Mouse (Mus musculus) midbrain, embryonic 10.5 days (tissue): Measurements from ENCODE around the gene Opcml. TPM values are rescaled to one million over a fixed set of nuclear protein-coding genes. Genes with fewer than 3 reads are reported as not detected.
A peak's percentile ranks its signal among the peaks of the same experiment; 100 is the strongest.

Experiments used
- DNase-seq: peaks from one replicate; pipeline ENCODE4 v3.0.0-alpha.2; 2017; ENCODE audit warnings: low spot score
- H3K27ac ChIP-seq: fragments of 300-500 bp; sonication (generic); replicated peaks from 2 replicates; pipeline ENCODE4 v1.5.1; 2016; ENCODE audit warnings: mild to moderate bottlenecking
- H3K27me3 ChIP-seq: fragments of 300-500 bp; sonication (generic); 2 replicates; pipeline ENCODE4 v1.6.1; 2016; ENCODE audit warnings: low read depth, mild to moderate bottlenecking; ENCODE audit not compliant: poor library complexity, severe bottlenecking
- H3K36me3 ChIP-seq: fragments of 300-500 bp; sonication (generic); 2 replicates; pipeline ENCODE4 v1.6.1; 2016; ENCODE audit warnings: mild to moderate bottlenecking, moderate library complexity
- H3K4me1 ChIP-seq: fragments of 300-500 bp; sonication (generic); 2 replicates; pipeline ENCODE4 v1.6.1; 2016
- H3K4me3 ChIP-seq: fragments of 300-500 bp; sonication (generic); 2 replicates; pipeline ENCODE4 v1.5.1; 2016; ENCODE audit warnings: mild to moderate bottlenecking, moderate library complexity
- H3K9me3 ChIP-seq: fragments of 300-500 bp; sonication (generic); replicated peaks from 2 replicates; pipeline ENCODE4 v1.6.1; 2016; ENCODE audit warnings: mild to moderate bottlenecking
- WGBS: fragments of 180-500 bp; shearing (Covaris S2); methylation state at CpG from one replicate; pipeline ENCODE4 v1.1.7; 2016; 5-methylcytosine and 5-hydroxymethylcytosine counted together
- polyA plus RNA-seq: library from polyadenylated mRNA; unstranded; fragments of >200 nt; fragmentation: Nextera tagmentation; extraction: Ambion mirVana; gene quantifications from 2 replicates; pipeline ENCODE4 v1.2.1, GENCODE M21; 2016

The Opcml gene
- polyA plus RNA-seq, 1 experiment from 2014 or later = 2.0 TPM

- Histone ChIP-seq H3K27me3 (peaks cover 45% of the 10 kb centered on the region), H3K4me1 (peaks cover 18% of the 10 kb centered on the region), H3K36me3 (no peaks in the 10 kb centered on the region), H3K27ac (no peak overlapping the region), H3K9me3 (no peaks in the 10 kb centered on the region), H3K4me3 (no peak overlapping the region)
- 0% methylated on average over 1 of the region's 1 CpGs for WGBS
- peak; percentile 25 for DNase-seq
These were observed 615.2 kb downstream of the Opcml start for GRCm38 (mm10) chr9:28405816-28406215.

- 86% methylated on average over 5 of the region's 5 CpGs for WGBS
- Histone ChIP-seq H3K4me1 (no peaks in the 10 kb centered on the region), H3K9me3 (no peaks in the 10 kb centered on the region), H3K4me3 (no peak overlapping the region), H3K27me3 (peaks cover 9% of the 10 kb centered on the region; the same call in 1 of the 2 replicates), H3K27ac (no peak overlapping the region), H3K36me3 (no peaks in the 10 kb centered on the region)
- no peak for DNase-seq
These were observed 630.2 kb downstream of the Opcml start for GRCm38 (mm10) chr9:28420808-28421207.

DNA sequence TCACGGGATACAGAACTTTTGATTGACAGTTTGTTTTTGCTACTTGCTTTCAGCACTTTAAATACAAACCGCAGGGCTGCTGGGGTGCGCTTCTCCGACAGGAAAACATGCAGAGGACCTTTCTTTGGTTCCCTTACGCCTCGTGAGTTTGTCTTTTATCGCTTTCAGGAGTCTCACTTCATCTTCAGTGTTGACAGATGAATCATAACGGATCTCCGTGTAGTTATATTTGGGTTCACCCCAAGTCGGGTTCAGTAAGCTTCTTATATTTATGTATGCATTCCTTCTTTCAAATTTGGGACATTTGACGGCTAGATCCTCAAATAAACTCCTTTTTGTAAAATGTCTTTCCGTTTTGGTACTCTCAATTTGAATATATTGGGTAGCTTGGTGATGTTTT, 632.8 kb downstream of the Opcml start:
- 67% methylated on average over 12 of the region's 12 CpGs for WGBS
- DNase-seq = no peak
- no peak overlapping the region for H3K27ac ChIP-seq
- no peaks in the 10 kb centered on the region for H3K4me1 ChIP-seq
- no peaks in the 10 kb centered on the region for H3K9me3 ChIP-seq
- H3K4me3 ChIP-seq = no peak overlapping the region
- no peaks in the 10 kb centered on the region for H3K36me3 ChIP-seq
- peaks cover 32% of the 10 kb centered on the region for H3K27me3 ChIP-seq

DNA sequence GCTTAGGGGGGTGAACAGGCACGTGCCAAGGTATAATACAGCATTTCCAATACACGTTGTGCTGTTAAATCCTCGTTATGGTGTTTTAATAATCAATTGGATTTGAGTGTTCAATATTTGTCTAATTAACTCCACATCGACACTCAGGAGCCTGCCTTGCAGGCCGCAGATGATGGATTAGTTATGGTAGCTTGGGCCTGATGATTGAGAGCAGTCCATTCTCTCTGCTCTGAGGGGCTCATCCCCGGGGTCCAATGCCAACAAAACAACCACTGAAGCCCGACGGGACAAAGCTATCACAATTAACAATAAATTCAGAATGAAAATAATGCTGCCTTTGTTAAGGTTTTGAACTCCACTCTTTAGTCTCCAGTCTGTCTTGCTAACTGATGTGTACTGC, 641.6 kb downstream of the Opcml start:
- H3K9me3 ChIP-seq = no peaks in the 10 kb centered on the region
- no peaks in the 10 kb centered on the region for H3K36me3 ChIP-seq
- 17% methylated on average over 8 of the region's 8 CpGs for WGBS
- H3K27ac ChIP-seq = no peak overlapping the region
- H3K4me3 ChIP-seq = no peak overlapping the region
- H3K27me3 ChIP-seq = peaks cover 84% of the 10 kb centered on the region
- H3K4me1 ChIP-seq = peaks cover 14% of the 10 kb centered on the region
- peak; percentile 19 for DNase-seq

DNA sequence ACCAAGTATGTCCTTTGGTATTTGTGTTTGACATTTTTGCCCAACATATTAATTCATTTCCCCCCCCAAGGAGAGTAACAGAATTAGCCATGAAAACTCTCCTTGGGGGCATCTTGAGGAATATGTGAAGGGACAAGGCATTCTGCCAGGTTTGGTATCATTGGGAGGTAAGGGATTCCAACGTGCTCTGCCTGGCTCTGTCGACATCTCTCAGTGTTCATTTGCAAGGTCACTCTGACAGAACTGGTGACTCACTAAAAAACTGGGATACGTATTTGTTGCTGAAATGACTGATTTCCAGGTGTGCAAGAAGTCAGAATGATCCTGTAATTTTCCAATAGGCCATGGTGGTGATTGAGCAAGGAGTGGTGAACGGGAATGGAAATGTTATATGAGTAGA, 648.2 kb downstream of the Opcml start:
- WGBS = 92% methylated on average over 4 of the region's 4 CpGs
- Histone ChIP-seq H3K4me3 (no peak overlapping the region), H3K4me1 (no peaks in the 10 kb centered on the region), H3K36me3 (no peaks in the 10 kb centered on the region), H3K9me3 (no peaks in the 10 kb centered on the region), H3K27ac (no peak overlapping the region), H3K27me3 (peaks cover 75% of the 10 kb centered on the region)
- DNase-seq = no peak

GRCm38 (mm10) chr9:28439433-28440191, 649.0 kb downstream of the Opcml start:
- H3K9me3 ChIP-seq = no peaks in the 10 kb centered on the region
- no peak overlapping the region for H3K4me3 ChIP-seq
- no peak for DNase-seq
- no peak overlapping the region for H3K27ac ChIP-seq
- no peaks in the 10 kb centered on the region for H3K4me1 ChIP-seq
- peaks cover 73% of the 10 kb centered on the region for H3K27me3 ChIP-seq
- no peaks in the 10 kb centered on the region for H3K36me3 ChIP-seq
- 66% methylated on average over 5 of the region's 5 CpGs for WGBS

GRCm38 (mm10) chr9:28440192-28440795, 649.7 kb downstream of the Opcml start:
- Histone ChIP-seq H3K4me3 (no peak overlapping the region), H3K4me1 (no peaks in the 10 kb centered on the region), H3K27ac (no peak overlapping the region), H3K9me3 (no peaks in the 10 kb centered on the region), H3K36me3 (no peaks in the 10 kb centered on the region), H3K27me3 (peaks cover 66% of the 10 kb centered on the region)
- WGBS = 90% methylated on average over 3 of the region's 3 CpGs
- DNase-seq = no peak

DNA sequence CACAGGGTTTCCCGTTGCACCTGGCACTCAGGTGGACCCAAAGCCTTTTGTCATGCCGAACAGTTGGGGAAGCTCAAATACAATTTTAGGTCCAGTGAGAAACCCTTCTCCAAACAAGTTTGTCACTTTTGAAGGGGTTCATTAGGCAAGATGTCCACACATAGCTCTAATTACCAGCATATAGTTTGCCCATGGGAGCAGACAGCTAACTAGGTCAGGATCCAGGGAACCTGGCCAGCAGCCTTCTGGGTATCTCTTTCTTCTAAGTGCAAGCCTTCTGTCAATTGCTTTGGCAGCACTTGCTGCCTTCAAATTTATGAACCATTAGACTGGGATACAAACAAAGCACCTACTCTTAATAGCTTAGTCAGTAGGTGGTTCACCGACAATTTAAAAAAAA, 653.9 kb downstream of the Opcml start:
- H3K27ac ChIP-seq = no peak overlapping the region
- H3K4me1 ChIP-seq = no peaks in the 10 kb centered on the region
- peaks cover 41% of the 10 kb centered on the region for H3K27me3 ChIP-seq
- 93% methylated on average over 3 of the region's 3 CpGs for WGBS
- H3K4me3 ChIP-seq = no peak overlapping the region
- H3K36me3 ChIP-seq = no peaks in the 10 kb centered on the region
- DNase-seq = no peak
- H3K9me3 ChIP-seq = no peaks in the 10 kb centered on the region

DNA sequence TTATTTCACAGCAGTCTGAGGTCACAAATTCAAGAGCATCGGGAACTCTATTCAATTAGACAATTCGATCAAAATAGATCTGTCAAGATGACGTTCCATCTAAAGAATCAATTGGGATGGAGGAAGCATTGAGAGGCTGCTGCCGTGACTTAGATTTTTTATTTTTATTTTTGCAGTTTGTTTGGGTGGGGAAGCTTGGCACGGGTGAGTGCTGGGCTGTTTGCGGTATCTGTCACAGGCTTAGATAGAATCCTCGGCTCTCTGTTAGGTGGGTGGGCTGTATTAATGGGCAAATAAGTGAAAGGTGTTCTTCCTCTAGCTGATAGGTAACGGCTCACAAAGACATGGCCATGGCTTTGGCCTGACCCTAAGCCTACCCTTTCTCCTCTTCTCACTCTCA, 654.4 kb downstream of the Opcml start:
- WGBS = 87% methylated on average over 8 of the region's 8 CpGs
- H3K27ac ChIP-seq = no peak overlapping the region
- no peak overlapping the region for H3K4me3 ChIP-seq
- peaks cover 36% of the 10 kb centered on the region for H3K27me3 ChIP-seq
- H3K9me3 ChIP-seq = no peaks in the 10 kb centered on the region
- H3K36me3 ChIP-seq = no peaks in the 10 kb centered on the region
- H3K4me1 ChIP-seq = no peaks in the 10 kb centered on the region
- DNase-seq = no peak

DNA sequence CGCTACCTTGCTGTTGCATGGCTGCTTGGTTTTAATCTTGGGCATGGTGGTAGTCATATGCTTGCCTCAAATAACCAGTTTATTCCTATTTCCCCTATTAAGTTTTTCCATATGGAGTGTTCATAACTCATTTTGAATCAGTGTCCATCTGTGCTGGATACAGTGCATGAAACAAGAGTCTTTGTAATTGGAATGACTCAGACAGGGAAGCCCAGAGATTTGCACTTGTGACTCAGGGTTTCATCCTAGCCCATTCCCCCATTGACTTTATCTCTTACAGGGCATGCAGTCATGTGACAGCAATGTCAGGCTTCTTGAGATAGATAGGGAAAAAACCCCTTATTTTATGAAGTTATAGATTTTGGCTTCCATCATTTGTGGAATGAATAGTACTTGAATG, 655.3 kb downstream of the Opcml start:
- no peaks in the 10 kb centered on the region for H3K36me3 ChIP-seq
- no peak for DNase-seq
- H3K27me3 ChIP-seq = peaks cover 28% of the 10 kb centered on the region
- WGBS = 100% methylated on average over 1 of the region's 1 CpGs
- H3K4me1 ChIP-seq = no peaks in the 10 kb centered on the region
- H3K4me3 ChIP-seq = no peak overlapping the region
- no peak overlapping the region for H3K27ac ChIP-seq
- H3K9me3 ChIP-seq = no peaks in the 10 kb centered on the region

GRCm38 (mm10) chr9:28446278-28447064, 655.9 kb downstream of the Opcml start:
- Histone ChIP-seq H3K27ac (no peak overlapping the region), H3K9me3 (no peaks in the 10 kb centered on the region), H3K4me1 (no peaks in the 10 kb centered on the region), H3K27me3 (peaks cover 24% of the 10 kb centered on the region), H3K36me3 (no peaks in the 10 kb centered on the region), H3K4me3 (no peak overlapping the region)
- no peak for DNase-seq
- 71% methylated on average over 4 of the region's 4 CpGs for WGBS

DNA sequence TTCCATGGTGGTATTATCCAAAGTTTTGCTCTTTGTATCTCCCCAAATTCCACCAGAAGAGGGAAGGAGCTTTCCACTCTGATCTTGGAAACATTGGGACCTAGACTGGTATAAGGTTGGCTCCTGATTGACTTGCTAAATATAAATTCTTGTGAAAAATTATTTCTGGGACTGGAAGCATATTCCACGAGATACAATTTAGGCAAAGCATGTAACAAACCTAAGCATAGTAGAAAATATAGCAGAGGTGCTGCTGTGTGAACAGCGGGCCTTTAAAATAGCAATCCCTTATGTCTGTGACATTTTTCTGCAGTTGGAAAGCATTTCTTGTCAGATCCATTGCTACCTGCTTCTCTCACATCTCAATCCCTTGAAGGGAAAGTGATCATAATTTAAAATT, 661.9 kb downstream of the Opcml start:
- 75% methylated on average over 2 of the region's 2 CpGs for WGBS
- Histone ChIP-seq H3K36me3 (no peaks in the 10 kb centered on the region), H3K4me1 (no peaks in the 10 kb centered on the region), H3K4me3 (no peak overlapping the region), H3K27me3 (no peaks in the 10 kb centered on the region), H3K9me3 (no peaks in the 10 kb centered on the region), H3K27ac (no peak overlapping the region)
- no peak for DNase-seq

- H3K9me3 ChIP-seq = no peaks in the 10 kb centered on the region
- WGBS = 90% methylated on average over 2 of the region's 2 CpGs
- no peak for DNase-seq
- no peaks in the 10 kb centered on the region for H3K4me1 ChIP-seq
- H3K27me3 ChIP-seq = no peaks in the 10 kb centered on the region
- no peak overlapping the region for H3K27ac ChIP-seq
- no peaks in the 10 kb centered on the region for H3K36me3 ChIP-seq
- no peak overlapping the region for H3K4me3 ChIP-seq
These were observed 662.5 kb downstream of the Opcml start for GRCm38 (mm10) chr9:28453062-28453461.
